Mouse (Mus musculus): ENCODE results near the gene Lbp.

Lbp gene

GRCm38 (mm10) chr2:158361678-158362320 lies 55.5 kb downstream of the Lbp start:
- no peak for DNase-seq (ENCODE audit: low read depth, low spot score)

- no peak for DNase-seq (ENCODE audit: low read depth, low spot score)
These were observed 57.9 kb downstream of the Lbp start for GRCm38 (mm10) chr2:158364175-158364574.

- DNase-seq (ENCODE audit: low read depth, low spot score), result no peak
These were observed 59.0 kb downstream of the Lbp start for GRCm38 (mm10) chr2:158365099-158365850.

DNA sequence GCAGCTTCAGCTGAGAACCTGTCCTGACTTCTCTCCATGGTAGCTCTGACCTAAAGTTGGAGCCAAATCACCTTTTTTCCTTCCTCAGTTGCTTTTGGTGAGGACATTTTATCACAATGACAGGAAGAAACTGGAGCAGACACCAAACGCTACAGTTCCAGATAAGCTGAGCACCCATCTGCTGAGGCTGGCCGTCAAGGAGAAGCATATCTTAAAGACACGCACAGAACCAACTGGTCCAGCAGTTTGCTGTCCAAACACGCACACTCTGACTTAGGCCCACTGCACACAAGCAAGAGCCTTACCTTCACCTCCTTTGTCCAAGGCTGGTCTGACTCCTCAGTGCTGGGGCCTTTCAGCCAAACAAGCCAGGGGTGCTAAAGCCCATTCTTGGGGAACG lies 61.4 kb downstream of the Lbp start:
- no peak for DNase-seq (ENCODE audit: low read depth, low spot score)

GRCm38 (mm10) chr2:158368313-158368712 lies 62.0 kb downstream of the Lbp start:
- no peak for DNase-seq (ENCODE audit: low read depth, low spot score)

GRCm38 (mm10) chr2:158369474-158370172 lies 63.3 kb downstream of the Lbp start:
- no peak for DNase-seq (ENCODE audit: low read depth, low spot score)

DNA sequence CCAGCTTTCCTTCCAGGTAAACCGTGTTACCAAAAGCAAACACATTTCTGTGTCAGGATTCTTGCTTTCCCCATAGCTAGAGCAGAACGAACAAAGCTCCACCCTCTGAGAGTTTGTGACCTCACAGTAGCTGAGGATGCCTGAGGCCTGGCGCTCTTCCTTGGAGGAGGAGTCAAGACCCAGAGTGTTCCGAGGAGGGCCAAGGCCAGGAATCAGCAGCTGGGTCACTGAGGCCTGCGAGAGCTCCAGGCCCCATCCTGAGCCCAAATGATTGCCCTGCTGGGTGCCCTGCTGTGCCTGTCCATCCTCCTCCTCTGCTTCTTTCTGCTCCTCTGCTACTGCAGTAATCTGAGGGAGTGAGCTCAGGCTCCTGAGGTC lies 63.9 kb downstream of the Lbp start:
- DNase-seq (ENCODE audit: low read depth, low spot score), result no peak

DNA sequence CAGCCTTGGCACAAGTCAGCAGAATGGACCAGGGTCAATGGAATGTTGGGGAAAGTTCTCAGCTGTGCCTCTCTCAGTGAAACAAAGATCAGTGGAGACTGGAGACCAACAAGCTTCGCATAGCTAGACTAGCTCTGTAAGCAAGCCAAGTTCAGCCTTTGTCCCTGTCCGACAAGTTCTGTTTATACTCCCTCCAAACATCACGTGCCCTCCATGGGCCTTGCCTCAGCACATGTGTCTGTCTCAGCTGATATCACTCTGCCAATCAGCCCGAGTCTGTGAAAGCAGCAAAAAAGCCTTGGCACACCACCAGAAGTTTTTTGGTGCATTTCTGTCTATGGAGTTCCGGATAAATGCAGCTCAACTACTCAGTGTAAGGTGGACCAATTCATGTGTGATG lies 66.8 kb downstream of the Lbp start:
- no peak for DNase-seq (ENCODE audit: low read depth, low spot score)

- no peak for DNase-seq (ENCODE audit: low read depth, low spot score)
These were observed 67.2 kb downstream of the Lbp start for GRCm38 (mm10) chr2:158373516-158373915.

DNA sequence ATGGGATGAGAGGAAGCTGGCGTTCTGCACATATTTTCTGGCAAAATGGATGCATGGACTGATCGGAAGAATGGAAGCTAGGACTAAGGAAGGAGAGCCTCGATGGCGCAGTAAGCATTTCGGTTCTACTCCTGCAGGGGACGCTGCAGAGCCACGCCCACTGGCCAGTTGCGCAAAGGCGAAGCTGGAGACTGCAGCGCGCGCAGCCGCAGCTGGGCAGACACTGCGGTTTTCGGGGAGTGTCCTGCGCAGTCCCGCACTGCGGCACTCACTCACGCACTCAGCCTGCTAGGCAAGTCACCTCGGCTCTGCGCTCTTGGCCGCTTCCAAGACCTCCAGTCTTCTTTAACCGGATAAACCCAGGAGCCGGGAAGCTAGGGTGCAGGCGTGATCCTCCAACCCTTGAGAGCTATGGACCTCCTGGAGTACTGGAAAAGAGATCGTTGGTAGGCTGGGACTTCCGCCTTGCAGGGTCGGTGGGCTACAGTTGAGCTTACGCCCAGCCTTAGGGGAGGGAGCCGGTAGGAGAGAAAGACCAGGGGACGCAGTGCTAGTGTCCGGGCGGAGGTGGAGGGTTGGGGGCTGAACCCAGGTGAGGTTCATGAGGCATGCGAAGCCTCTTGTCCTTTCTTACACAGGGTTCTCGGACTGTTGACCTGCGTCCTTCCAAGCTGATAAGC lies 69.3 kb downstream of the Lbp start, which contains the start of gene Snhg11:
Snhg11 (plus strand) TSS at position 196 of the 680 bp plus-strand sequence.
- DNase-seq (ENCODE audit: low read depth, low spot score), result no peak

- DNase-seq (ENCODE audit: low read depth, low spot score), result no peak
These were observed 69.9 kb downstream of the Lbp start for GRCm38 (mm10) chr2:158376123-158376687.

DNA sequence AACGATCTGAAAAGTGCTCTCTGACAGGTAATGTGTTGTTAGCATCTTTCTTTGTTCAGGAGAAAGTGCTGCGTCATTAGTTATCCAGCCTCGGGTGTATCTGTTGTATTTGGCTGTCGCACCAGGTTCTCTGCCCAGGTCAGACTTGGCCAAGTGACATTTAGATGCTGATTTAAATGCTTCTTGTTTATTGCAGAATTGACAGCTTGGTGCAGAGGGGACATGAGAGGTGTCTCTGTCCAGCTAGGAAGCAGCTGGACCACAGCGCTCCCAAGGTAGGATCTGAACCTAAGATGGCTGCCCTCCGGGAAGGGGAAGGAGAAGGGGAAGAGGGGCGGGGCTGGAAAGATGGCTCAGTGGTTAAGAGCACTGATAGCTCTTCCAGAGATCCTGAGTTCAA lies 70.5 kb downstream of the Lbp start:
- DNase-seq (ENCODE audit: low read depth, low spot score), result no peak

DNA sequence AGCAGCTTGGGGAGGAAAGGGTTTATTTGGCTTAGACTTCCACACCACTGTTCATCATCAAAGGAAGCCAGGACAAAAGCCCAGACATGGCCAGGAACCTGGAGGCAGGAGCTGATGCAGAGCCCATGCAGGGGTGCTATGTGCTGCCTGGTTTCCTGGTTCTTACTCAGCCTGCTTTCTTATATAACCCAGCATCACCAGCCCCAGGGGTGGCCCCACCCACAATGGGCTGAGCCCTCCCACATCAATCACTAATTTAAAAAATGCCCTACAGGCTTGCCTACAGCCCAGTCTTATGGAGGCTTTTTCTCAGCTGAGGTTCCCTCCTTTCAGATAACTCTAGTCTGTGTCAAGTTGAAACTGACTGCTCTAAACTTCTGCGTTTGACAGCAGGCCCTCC lies 71.5 kb downstream of the Lbp start:
- DNase-seq (ENCODE audit: low read depth, low spot score), result peak; percentile 67

GRCm38 (mm10) chr2:158379354-158380078 lies 73.2 kb downstream of the Lbp start:
- peak; percentile 91 for DNase-seq (ENCODE audit: low read depth, low spot score)
